Mouse (Mus musculus) layer of hippocampus, adult 8-10 months (tissue): ENCODE results near the gene Pitpnm1. TPM values are rescaled to one million over a fixed set of nuclear protein-coding genes. Genes with fewer than 3 reads are reported as not detected.

Experiments used
- DNase-seq, 2 experiments: peaks; one replicate each; pipeline ENCODE4 v3.0.0; 2022; ENCODE audit warnings: low spot score in 2 of 2
- total RNA-seq, 4 experiments: library from RNA; stranded (reverse); gene quantifications; 2 replicates each; pipeline ENCODE4 v1.2.4; 2022

Pitpnm1 gene
- total RNA-seq, 4 experiments from 2014 or later = 180 to 200 (median 193) TPM

- no peak for DNase-seq
These were observed 38.1 kb downstream of the Pitpnm1 start for GRCm38 (mm10) chr19:4137913-4138312.

DNA sequence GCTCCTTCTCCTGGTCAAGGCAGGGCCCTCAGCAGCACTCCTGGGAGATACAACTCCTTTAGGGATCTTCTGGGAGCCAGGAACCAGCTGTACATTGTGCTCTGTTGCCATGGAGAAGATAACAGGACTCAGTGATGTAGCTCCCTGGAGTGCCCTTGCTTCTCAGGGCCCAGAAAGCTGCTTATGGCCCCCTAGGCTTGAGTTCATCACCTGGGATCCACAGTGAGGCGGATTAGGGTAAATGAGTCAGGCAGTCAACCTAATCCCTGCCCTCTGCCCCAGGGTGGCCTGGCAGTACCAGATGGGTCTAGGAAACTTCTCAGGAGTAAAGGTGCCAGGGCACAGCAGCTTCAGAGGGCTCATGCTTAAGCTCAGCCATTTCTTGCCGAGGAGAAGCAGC is 39.6 kb downstream of the Pitpnm1 start, which contains the start of gene Gpr152:
Gene Gpr152 (plus strand): TSS at position 342 of the 400 bp plus-strand sequence.
- DNase-seq = no peak

- no peak for DNase-seq
These were observed 40.3 kb downstream of the Pitpnm1 start for GRCm38 (mm10) chr19:4140147-4140546.

GRCm38 (mm10) chr19:4142416-4143173 is 42.8 kb downstream of the Pitpnm1 start:
- no peak for DNase-seq

GRCm38 (mm10) chr19:4143759-4144268 is 44.0 kb downstream of the Pitpnm1 start, which contains the start of gene Cabp4:
TSS of gene Cabp4 (minus strand) at chr19:4144033.
- no peak for DNase-seq

DNA sequence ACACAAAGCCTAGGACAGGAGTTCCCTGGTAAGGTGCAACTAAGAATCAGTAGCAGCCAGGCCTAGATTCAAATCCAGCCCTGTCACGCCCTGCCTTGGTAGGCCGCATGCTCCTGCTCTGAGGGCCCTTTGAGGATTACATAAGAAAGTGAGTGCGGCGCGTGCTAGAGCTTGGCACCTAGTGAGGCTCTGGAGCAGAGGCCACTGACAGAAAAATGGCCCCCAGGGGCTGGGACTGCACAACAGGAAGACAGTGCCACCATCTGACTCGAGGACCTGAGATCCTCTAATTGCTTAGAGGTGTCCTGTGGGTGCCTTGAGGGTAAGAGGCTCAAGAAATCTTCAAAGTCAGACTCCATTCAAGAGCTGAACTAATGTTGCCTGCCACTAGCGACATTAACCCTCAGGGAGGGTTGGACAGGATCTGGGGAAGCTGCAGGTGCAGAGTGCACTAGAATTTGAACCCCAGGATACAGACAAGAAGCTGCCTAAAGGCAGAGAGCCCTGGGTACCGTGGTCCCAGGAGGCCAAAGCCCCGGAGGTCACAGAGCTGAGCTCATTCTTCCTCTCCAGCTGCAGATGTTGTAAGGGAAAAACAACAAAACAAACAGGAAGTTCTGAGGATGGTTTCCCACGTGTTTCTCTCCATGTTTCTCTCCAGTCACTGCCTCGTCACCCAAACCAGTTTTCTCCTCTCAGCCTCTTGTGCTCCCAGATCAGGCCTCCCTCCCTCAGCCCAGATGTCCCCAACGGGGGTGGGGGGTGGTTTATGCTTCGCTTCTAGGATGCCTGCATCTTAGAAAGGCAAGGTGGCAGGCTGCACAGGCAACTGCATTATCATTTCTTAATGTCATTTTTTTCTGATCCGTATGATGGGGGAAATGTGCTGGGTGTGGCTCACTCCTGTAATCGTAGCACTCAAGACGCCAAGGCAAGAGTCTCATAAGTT is 45.0 kb downstream of the Pitpnm1 start:
- no peak for DNase-seq

DNA sequence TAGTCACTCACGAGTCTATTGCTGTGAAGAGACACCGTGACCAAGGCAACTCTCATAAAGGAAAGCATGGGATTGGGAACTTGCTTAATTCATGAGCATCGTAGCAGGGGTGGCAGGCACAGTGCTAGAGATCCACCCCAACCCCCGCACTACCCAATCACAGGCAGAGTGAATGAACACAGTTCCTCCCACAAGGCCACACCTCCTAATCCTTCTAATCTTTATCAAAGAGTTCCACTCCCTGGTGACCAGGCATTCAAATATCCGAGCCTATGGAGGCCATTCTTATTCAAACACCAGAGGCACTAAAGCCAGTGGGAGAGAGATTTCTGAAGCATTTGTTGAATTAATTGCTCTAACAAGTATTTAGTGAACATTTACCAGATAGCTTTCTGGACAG is 46.1 kb downstream of the Pitpnm1 start:
- DNase-seq = no peak

GRCm38 (mm10) chr19:4146366-4147021 is 46.7 kb downstream of the Pitpnm1 start:
- DNase-seq = no peak

DNA sequence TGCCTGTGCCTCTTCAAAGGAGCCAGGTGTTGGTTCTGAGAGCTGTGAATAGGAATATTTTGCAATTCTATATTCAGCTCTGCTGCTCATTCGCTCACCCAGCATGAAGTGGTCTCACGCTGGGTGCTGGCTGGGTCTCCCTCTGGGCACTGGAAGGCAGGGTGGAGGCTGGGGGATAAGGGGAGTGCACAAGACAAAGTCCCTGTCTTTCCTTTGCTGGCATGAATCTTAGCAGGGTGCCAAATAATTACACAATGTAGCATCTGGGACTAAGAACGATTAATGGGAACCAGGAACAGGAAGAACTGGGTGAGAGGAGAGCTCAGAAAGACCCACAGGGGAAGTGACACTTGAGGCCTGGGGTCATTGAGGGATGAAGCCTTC is 47.2 kb downstream of the Pitpnm1 start:
- DNase-seq = no peak

DNA sequence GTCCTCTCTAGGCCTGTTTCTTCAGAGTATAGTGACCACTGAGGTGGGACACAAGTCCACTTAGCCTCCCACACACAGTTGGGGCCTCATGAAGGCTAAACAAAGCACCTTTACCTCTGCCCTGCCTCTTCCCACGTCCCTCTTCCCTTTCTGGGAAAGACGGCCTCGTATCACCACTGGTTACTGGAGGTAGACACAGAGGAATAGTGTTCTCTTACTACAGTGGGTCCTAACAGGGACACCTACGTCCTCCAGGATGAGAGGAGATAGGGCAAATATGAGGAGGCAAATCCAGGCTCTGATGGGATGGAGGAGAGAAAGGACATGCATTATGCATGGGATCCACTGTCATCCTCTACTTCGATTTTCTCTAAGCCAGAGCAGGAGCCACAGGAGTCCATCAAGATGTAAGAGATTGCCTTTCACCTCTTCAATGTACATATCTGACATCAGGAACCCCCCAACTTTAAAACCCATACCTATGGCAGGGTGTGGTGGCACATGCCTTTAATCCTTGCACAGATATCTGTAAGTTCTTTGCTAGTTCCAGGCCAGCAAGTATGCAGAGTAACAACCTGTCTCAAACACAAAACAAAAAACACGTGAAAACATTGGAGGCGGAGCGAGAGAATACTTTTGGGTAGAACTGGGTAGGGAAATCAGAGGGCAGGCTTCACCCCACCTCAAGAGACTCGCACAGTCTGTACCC is 48.1 kb downstream of the Pitpnm1 start:
- DNase-seq = no peak

- DNase-seq = peak; percentile 93
These were observed 48.7 kb downstream of the Pitpnm1 start, which contains the start of gene Coro1b for GRCm38 (mm10) chr19:4148491-4148806. TSS of gene Coro1b (plus strand) at chr19:4148619.

- no peak for DNase-seq
These were observed 49.0 kb downstream of the Pitpnm1 start for GRCm38 (mm10) chr19:4148819-4149218.

DNA sequence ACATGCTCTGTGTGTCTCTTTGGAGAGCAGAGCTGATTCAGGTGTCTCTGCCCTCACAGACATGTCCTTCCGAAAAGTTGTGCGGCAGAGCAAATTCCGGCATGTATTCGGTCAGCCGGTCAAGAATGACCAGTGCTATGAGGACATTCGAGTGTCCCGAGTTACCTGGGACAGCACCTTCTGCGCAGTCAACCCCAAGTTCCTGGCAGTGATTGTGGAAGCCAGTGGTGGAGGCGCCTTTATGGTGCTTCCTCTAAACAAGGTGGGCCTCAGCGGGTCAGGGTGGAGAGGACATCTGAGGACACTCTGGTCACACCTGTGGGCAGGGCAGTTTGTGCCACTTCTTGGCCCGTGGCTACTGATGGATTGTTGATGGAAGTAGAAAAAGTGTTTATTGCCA is 49.5 kb downstream of the Pitpnm1 start:
- DNase-seq = no peak

DNA sequence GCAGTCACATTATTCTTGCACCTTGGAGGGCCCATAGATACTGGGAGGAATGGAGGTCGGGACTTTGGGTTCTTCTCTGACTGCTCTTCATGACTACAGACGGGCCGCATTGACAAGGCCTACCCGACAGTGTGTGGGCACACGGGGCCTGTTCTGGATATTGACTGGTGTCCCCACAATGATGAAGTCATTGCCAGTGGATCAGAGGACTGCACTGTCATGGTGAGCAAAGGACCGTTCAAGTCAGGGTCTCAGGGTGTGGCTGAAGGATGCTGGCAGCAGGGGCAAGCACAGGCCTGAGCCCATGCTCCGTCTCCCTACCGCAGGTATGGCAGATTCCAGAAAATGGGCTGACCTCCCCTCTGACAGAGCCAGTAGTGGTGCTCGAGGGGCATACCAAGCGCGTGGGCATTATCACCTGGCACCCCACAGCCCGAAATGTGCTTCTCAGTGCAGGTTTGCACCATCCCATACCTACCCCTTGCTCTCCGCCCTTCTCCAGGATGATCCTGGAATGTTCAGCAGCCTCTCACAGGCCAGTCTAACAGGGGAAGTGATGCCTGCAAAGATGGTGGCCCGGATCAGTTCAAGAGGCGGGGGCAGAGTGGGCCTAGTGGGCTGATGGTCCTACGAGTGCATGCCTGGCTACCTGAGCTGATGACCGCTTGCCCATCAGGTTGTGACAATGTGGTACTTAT is 50.1 kb downstream of the Pitpnm1 start:
- DNase-seq = no peak

DNA sequence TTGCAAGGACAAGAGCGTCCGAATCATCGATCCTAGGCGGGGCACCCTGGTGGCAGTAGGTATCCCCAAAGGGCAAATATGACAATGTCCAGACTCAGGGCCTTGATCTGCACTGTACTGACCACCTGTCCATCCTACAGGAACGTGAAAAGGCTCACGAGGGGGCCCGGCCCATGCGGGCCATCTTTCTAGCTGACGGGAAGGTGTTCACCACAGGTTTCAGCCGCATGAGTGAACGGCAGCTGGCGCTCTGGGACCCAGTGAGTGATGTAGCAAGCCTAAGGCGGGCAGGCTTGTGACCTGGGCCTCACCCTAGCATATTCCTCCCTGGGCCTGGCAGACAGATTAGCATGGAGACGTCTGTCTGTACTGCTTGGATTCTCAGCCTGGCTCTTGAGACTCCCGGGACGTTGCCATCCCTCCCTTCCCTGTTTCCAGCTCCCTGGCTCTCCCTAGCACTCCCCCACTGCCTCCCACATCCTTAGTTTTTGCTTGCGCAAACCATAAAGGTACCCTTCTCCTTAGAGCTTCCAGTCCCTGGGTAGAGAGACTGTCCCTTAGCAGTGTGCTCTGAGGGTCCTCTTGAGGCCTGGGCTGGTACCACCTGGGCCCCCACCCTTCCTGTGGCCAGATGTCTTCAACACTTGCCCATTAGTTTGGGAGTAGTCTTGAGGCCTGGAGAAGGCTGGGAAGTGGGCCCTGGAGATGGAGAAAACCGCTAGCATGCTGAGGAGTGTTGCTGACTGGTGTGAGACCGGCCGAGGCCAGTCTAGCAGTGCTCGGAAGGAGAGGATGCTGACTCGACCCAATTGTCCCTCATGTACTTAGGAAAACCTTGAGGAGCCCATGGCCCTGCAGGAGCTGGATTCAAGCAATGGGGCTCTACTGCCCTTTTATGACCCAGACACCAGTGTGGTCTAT is 51.0 kb downstream of the Pitpnm1 start:
- DNase-seq = no peak

DNA sequence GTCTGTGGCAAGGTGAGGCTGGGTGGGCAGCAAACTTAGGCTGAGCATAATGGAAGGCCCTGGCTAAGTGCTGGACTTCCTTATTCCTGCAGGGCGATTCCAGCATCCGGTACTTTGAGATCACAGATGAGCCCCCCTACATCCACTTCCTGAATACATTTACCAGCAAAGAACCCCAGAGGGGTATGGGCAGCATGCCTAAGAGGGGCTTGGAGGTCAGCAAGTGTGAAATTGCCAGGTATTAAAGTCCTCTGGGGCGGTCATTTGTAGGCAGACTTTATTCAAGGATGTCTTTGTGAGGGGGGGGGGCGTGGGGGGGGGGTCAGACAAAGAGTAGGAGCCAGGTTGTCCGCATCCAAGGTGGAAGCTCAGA is 51.7 kb downstream of the Pitpnm1 start:
- no peak for DNase-seq

GRCm38 (mm10) chr19:4151898-4152297 is 52.1 kb downstream of the Pitpnm1 start:
- no peak for DNase-seq

GRCm38 (mm10) chr19:4152445-4153231 is 52.8 kb downstream of the Pitpnm1 start:
- DNase-seq = no peak
